Mouse (Mus musculus): ENCODE results near the gene Gm7879. TPM values are rescaled to one million over a fixed set of nuclear protein-coding genes. Genes with fewer than 3 reads are reported as not detected.

Gene Gm7879
- total and polyA plus RNA-seq, 3 experiments, result 1.6 to 6.6 TPM; not detected in 1

GRCm38 (mm10) chr5:43872652-43873051 is 40.3 kb upstream of the Gm7879 start:
- ATAC-seq (ENCODE audit: extremely low read depth, insufficient number of reproducible peaks, low FRiP score, poor library complexity, severe bottlenecking), result no peak
- H3K4me1 ChIP-seq (ENCODE audit: insufficient read depth, low read depth, low read length), result no peaks in the 10 kb centered on the region; the same call in 1 of the 2 replicates

GRCm38 (mm10) chr5:43882034-43882433 is 30.9 kb upstream of the Gm7879 start:
- no peaks in the 10 kb centered on the region for H3K9me3 ChIP-seq (replicated peaks)
- no peak for DNase-seq (ENCODE audit: low spot score)
- no peak for ATAC-seq (ENCODE audit: extremely low read depth, insufficient number of reproducible peaks, low FRiP score, poor library complexity, severe bottlenecking)

More at GRCm38 (mm10) chr5:43872652-43873051, 40.3 kb upstream of the Gm7879 start:
- Histone ChIP-seq H3K27me3 (ENCODE audit: insufficient read depth, low read length) (peaks cover 8% of the 10 kb centered on the region; the same call in 1 of the 2 replicates), H3K4me3 (ENCODE audit: low read depth, low read length) (no peak overlapping the region), H3K36me3 (replicated peaks) (no peaks in the 10 kb centered on the region), H3K9me3 (replicated peaks) (no peaks in the 10 kb centered on the region)
- DNase-seq (ENCODE audit: low spot score), result no peak
- TF ChIP-seq TAL1 (conservative IDR thresholded peaks at IDR 0.05; ENCODE audit: low read depth, low read length) (no peak), CTCF (IDR thresholded peaks at IDR 0.05; ENCODE audit: low read depth, low read length) (no peak), GATA1 (IDR thresholded peaks at IDR 0.05; ENCODE audit: borderline replicate concordance, low read length) (no peak), POLR2AphosphoS5 (IDR thresholded peaks at IDR 0.05; ENCODE audit: insufficient replicate concordance, low read depth, low read length) (no peak)

GRCm38 (mm10) chr5:43885060-43885820 is 27.7 kb upstream of the Gm7879 start:
- Histone ChIP-seq H3K4me3 (ENCODE audit: low read depth, low read length) (no peak overlapping the region), H3K9me3 (replicated peaks) (no peaks in the 10 kb centered on the region), H3K36me3 (replicated peaks) (no peaks in the 10 kb centered on the region), H3K4me1 (ENCODE audit: insufficient read depth, low read depth, low read length) (no peaks in the 10 kb centered on the region), H3K27me3 (ENCODE audit: insufficient read depth, low read length) (peaks cover 2% of the 10 kb centered on the region)
- DNase-seq (ENCODE audit: low spot score), result no peak
- no peak for TF ChIP-seq CTCF (IDR thresholded peaks at IDR 0.05; ENCODE audit: low read depth, low read length)
- no peak for TF ChIP-seq TAL1 (conservative IDR thresholded peaks at IDR 0.05; ENCODE audit: low read depth, low read length)
- TF ChIP-seq GATA1 (IDR thresholded peaks at IDR 0.05; ENCODE audit: borderline replicate concordance, low read length), result no peak
- no peak for TF ChIP-seq GATA2 (IDR thresholded peaks at IDR 0.05; ENCODE audit: borderline replicate concordance, low read depth, low read length)
- no peak for ATAC-seq (ENCODE audit: extremely low read depth, insufficient number of reproducible peaks, low FRiP score, poor library complexity, severe bottlenecking)

More at GRCm38 (mm10) chr5:43882034-43882433, 30.9 kb upstream of the Gm7879 start:
- H3K4me3 ChIP-seq (ENCODE audit: low read depth, low read length), result no peak overlapping the region
- no peaks in the 10 kb centered on the region for H3K36me3 ChIP-seq (replicated peaks)
- H3K4me1 ChIP-seq (ENCODE audit: insufficient read depth, low read depth, low read length), result no peaks in the 10 kb centered on the region
- TF ChIP-seq GATA2 (IDR thresholded peaks at IDR 0.05; ENCODE audit: borderline replicate concordance, low read depth, low read length), result no peak
- no peak for TF ChIP-seq CTCF (IDR thresholded peaks at IDR 0.05; ENCODE audit: low read depth, low read length)
- no peak for TF ChIP-seq TAL1 (conservative IDR thresholded peaks at IDR 0.05; ENCODE audit: low read depth, low read length)
- TF ChIP-seq POLR2AphosphoS5 (IDR thresholded peaks at IDR 0.05; ENCODE audit: insufficient replicate concordance, low read depth, low read length), result no peak
- TF ChIP-seq GATA1 (IDR thresholded peaks at IDR 0.05; ENCODE audit: borderline replicate concordance, low read length), result no peak
- no peaks in the 10 kb centered on the region for H3K27me3 ChIP-seq (ENCODE audit: insufficient read depth, low read length)

GRCm38 (mm10) chr5:43892386-43892785 is 20.6 kb upstream of the Gm7879 start:
- no peak for TF ChIP-seq GATA2 (IDR thresholded peaks at IDR 0.05; ENCODE audit: borderline replicate concordance, low read depth, low read length)
- TF ChIP-seq POLR2AphosphoS5 (IDR thresholded peaks at IDR 0.05; ENCODE audit: insufficient replicate concordance, low read depth, low read length), result no peak
- TF ChIP-seq CTCF (IDR thresholded peaks at IDR 0.05; ENCODE audit: low read depth, low read length), result no peak
- no peak for TF ChIP-seq GATA1 (IDR thresholded peaks at IDR 0.05; ENCODE audit: borderline replicate concordance, low read length)
- no peak for TF ChIP-seq TAL1 (conservative IDR thresholded peaks at IDR 0.05; ENCODE audit: low read depth, low read length)
- no peaks in the 10 kb centered on the region for H3K4me1 ChIP-seq (ENCODE audit: insufficient read depth, low read depth, low read length)
- no peak overlapping the region for H3K4me3 ChIP-seq (ENCODE audit: low read depth, low read length)
- H3K27me3 ChIP-seq (ENCODE audit: insufficient read depth, low read length), result no peaks in the 10 kb centered on the region; the same call in none of the 2 replicates
- H3K36me3 ChIP-seq (replicated peaks), result no peaks in the 10 kb centered on the region
- H3K9me3 ChIP-seq (replicated peaks), result no peaks in the 10 kb centered on the region
- ATAC-seq (ENCODE audit: extremely low read depth, insufficient number of reproducible peaks, low FRiP score, poor library complexity, severe bottlenecking) (no peak), DNase-seq (ENCODE audit: low spot score) (no peak)

- Histone ChIP-seq H3K9me3 (replicated peaks) (no peaks in the 10 kb centered on the region), H3K4me3 (ENCODE audit: low read depth, low read length) (no peak overlapping the region), H3K4me1 (ENCODE audit: insufficient read depth, low read depth, low read length) (no peaks in the 10 kb centered on the region), H3K36me3 (replicated peaks) (no peaks in the 10 kb centered on the region), H3K27me3 (ENCODE audit: insufficient read depth, low read length) (peaks cover 5% of the 10 kb centered on the region)
- DNase-seq (ENCODE audit: low spot score), result no peak
- no peak for TF ChIP-seq CTCF (IDR thresholded peaks at IDR 0.05; ENCODE audit: low read depth, low read length)
- TF ChIP-seq GATA2 (IDR thresholded peaks at IDR 0.05; ENCODE audit: borderline replicate concordance, low read depth, low read length), result no peak
- no peak for TF ChIP-seq TAL1 (conservative IDR thresholded peaks at IDR 0.05; ENCODE audit: low read depth, low read length)
- TF ChIP-seq GATA1 (IDR thresholded peaks at IDR 0.05; ENCODE audit: borderline replicate concordance, low read length), result no peak
- TF ChIP-seq POLR2AphosphoS5 (IDR thresholded peaks at IDR 0.05; ENCODE audit: insufficient replicate concordance, low read depth, low read length), result no peak
- ATAC-seq (ENCODE audit: extremely low read depth, insufficient number of reproducible peaks, low FRiP score, poor library complexity, severe bottlenecking), result no peak
These were observed 18.8 kb upstream of the Gm7879 start for GRCm38 (mm10) chr5:43894113-43894512.

GRCm38 (mm10) chr5:43895931-43896330 is 17.0 kb upstream of the Gm7879 start:
- DNase-seq (ENCODE audit: low spot score), result no peak

More at GRCm38 (mm10) chr5:43895931-43896330, 17.0 kb upstream of the Gm7879 start:
- no peak overlapping the region for H3K4me3 ChIP-seq (ENCODE audit: low read depth, low read length)
- no peaks in the 10 kb centered on the region for H3K4me1 ChIP-seq (ENCODE audit: insufficient read depth, low read depth, low read length)
- ATAC-seq (ENCODE audit: extremely low read depth, insufficient number of reproducible peaks, low FRiP score, poor library complexity, severe bottlenecking), result no peak
- H3K9me3 ChIP-seq (replicated peaks), result no peaks in the 10 kb centered on the region
- H3K27me3 ChIP-seq (ENCODE audit: insufficient read depth, low read length), result peaks cover 5% of the 10 kb centered on the region; the same call in 1 of the 2 replicates
- H3K36me3 ChIP-seq (replicated peaks), result no peaks in the 10 kb centered on the region
- TF ChIP-seq POLR2AphosphoS5 (IDR thresholded peaks at IDR 0.05; ENCODE audit: insufficient replicate concordance, low read depth, low read length), result no peak
- TF ChIP-seq TAL1 (conservative IDR thresholded peaks at IDR 0.05; ENCODE audit: low read depth, low read length), result no peak
- TF ChIP-seq GATA2 (IDR thresholded peaks at IDR 0.05; ENCODE audit: borderline replicate concordance, low read depth, low read length), result no peak
- no peak for TF ChIP-seq GATA1 (IDR thresholded peaks at IDR 0.05; ENCODE audit: borderline replicate concordance, low read length)
- no peak for TF ChIP-seq CTCF (IDR thresholded peaks at IDR 0.05; ENCODE audit: low read depth, low read length)
